Mouse (Mus musculus): ENCODE measurements around the gene Cnih1. TPM values are rescaled to one million over a fixed set of nuclear protein-coding genes. Genes with fewer than 3 reads are reported as not detected.

Cnih1 gene
- polyA plus RNA-seq, 1 experiment from 2014 or later = 151 TPM

GRCm38 (mm10) chr14:46790723-46791122 is 2.5 kb upstream of the Cnih1 start:
- Histone ChIP-seq H3K27me3 (replicated peaks; ENCODE audit: control insufficient read depth, insufficient read depth, low read length) (no peaks in the 10 kb centered on the region), H3K9ac (ENCODE audit: low read depth, low read length) (no peak overlapping the region), H3K4me1 (replicated peaks; ENCODE audit: control insufficient read depth, insufficient read depth, low read length) (peaks cover 9% of the 10 kb centered on the region), H3K27ac (ENCODE audit: low read depth, low read length) (no peak overlapping the region), H3K9me3 (ENCODE audit: control insufficient read depth) (no peaks in the 10 kb centered on the region), H3K4me3 (ENCODE audit: low read depth, low read length) (no peak overlapping the region), H3K36me3 (ENCODE audit: control insufficient read depth, insufficient read depth) (no peaks in the 10 kb centered on the region), H3K4me2 (replicated peaks; ENCODE audit: low read depth) (no peak overlapping the region)
- 88% methylated on average over 6 of the region's 6 CpGs for WGBS
- TF ChIP-seq CTCF (IDR thresholded peaks at IDR 0.05; ENCODE audit: low read depth) = no peak
- no peak for ATAC-seq

- no peak overlapping the region for H3K4me2 ChIP-seq (replicated peaks; ENCODE audit: low read depth)
- no peaks in the 10 kb centered on the region for H3K9me3 ChIP-seq (ENCODE audit: control insufficient read depth)
- peak; percentile 72 for TF ChIP-seq CTCF (IDR thresholded peaks at IDR 0.05; ENCODE audit: low read depth)
- H3K27me3 ChIP-seq (replicated peaks; ENCODE audit: control insufficient read depth, insufficient read depth, low read length) = no peaks in the 10 kb centered on the region
- H3K4me1 ChIP-seq (replicated peaks; ENCODE audit: control insufficient read depth, insufficient read depth, low read length) = peaks cover 9% of the 10 kb centered on the region
- H3K27ac ChIP-seq (ENCODE audit: low read depth, low read length) = no peak overlapping the region; the same call in 1 of the 2 replicates
- no peak overlapping the region for H3K9ac ChIP-seq (ENCODE audit: low read depth, low read length)
- no peaks in the 10 kb centered on the region for H3K36me3 ChIP-seq (ENCODE audit: control insufficient read depth, insufficient read depth)
- no peak for ATAC-seq
- no peak overlapping the region for H3K4me3 ChIP-seq (ENCODE audit: low read depth, low read length)
- 62% methylated on average over 4 of the region's 4 CpGs for WGBS
Observed at GRCm38 (mm10) chr14:46790303-46790702, 2.1 kb upstream of the Cnih1 start.

- Histone ChIP-seq H3K9ac (ENCODE audit: low read depth, low read length) (no peak overlapping the region), H3K36me3 (ENCODE audit: control insufficient read depth, insufficient read depth) (no peaks in the 10 kb centered on the region; the same call in 1 of the 2 replicates), H3K4me1 (replicated peaks; ENCODE audit: control insufficient read depth, insufficient read depth, low read length) (peaks cover 9% of the 10 kb centered on the region), H3K27me3 (replicated peaks; ENCODE audit: control insufficient read depth, insufficient read depth, low read length) (no peaks in the 10 kb centered on the region), H3K4me2 (replicated peaks; ENCODE audit: low read depth) (peak overlapping the region; percentile 72), H3K4me3 (ENCODE audit: low read depth, low read length) (no peak overlapping the region), H3K27ac (ENCODE audit: low read depth, low read length) (peak overlapping the region; percentile 98), H3K9me3 (ENCODE audit: control insufficient read depth) (no peaks in the 10 kb centered on the region)
- 13% methylated on average over 8 of the region's 8 CpGs for WGBS
- no peak for TF ChIP-seq CTCF (IDR thresholded peaks at IDR 0.05; ENCODE audit: low read depth)
- ATAC-seq = peak; percentile 71
Observed at GRCm38 (mm10) chr14:46788505-46788901, 292 bp upstream of the Cnih1 start.

- Histone ChIP-seq H3K4me1 (replicated peaks; ENCODE audit: control insufficient read depth, insufficient read depth, low read length) (peaks cover 9% of the 10 kb centered on the region), H3K36me3 (ENCODE audit: control insufficient read depth, insufficient read depth) (no peaks in the 10 kb centered on the region; the same call in 1 of the 2 replicates), H3K4me2 (replicated peaks; ENCODE audit: low read depth) (peak overlapping the region; percentile 72), H3K4me3 (ENCODE audit: low read depth, low read length) (peak overlapping the region; percentile 90), H3K27me3 (replicated peaks; ENCODE audit: control insufficient read depth, insufficient read depth, low read length) (no peaks in the 10 kb centered on the region), H3K27ac (ENCODE audit: low read depth, low read length) (peak overlapping the region; percentile 98), H3K9me3 (ENCODE audit: control insufficient read depth) (no peaks in the 10 kb centered on the region), H3K9ac (ENCODE audit: low read depth, low read length) (peak overlapping the region; percentile 96)
- ATAC-seq = no peak
- no peak for TF ChIP-seq CTCF (IDR thresholded peaks at IDR 0.05; ENCODE audit: low read depth)
- under 1% methylated on average over 11 of the region's 11 CpGs for WGBS
Observed at GRCm38 (mm10) chr14:46787454-46787786, 791 bp downstream of the Cnih1 start.

- no peak for TF ChIP-seq CTCF (IDR thresholded peaks at IDR 0.05; ENCODE audit: low read depth)
- Histone ChIP-seq H3K4me2 (replicated peaks; ENCODE audit: low read depth) (no peak overlapping the region), H3K4me1 (replicated peaks; ENCODE audit: control insufficient read depth, insufficient read depth, low read length) (peaks cover 9% of the 10 kb centered on the region), H3K27me3 (replicated peaks; ENCODE audit: control insufficient read depth, insufficient read depth, low read length) (no peaks in the 10 kb centered on the region), H3K4me3 (ENCODE audit: low read depth, low read length) (no peak overlapping the region), H3K9ac (ENCODE audit: low read depth, low read length) (no peak overlapping the region), H3K9me3 (ENCODE audit: control insufficient read depth) (no peaks in the 10 kb centered on the region), H3K36me3 (ENCODE audit: control insufficient read depth, insufficient read depth) (peaks cover 3% of the 10 kb centered on the region), H3K27ac (ENCODE audit: low read depth, low read length) (no peak overlapping the region)
- ATAC-seq = no peak
- WGBS = 88% methylated on average over 5 of the region's 5 CpGs
Observed at GRCm38 (mm10) chr14:46785247-46785646, 3.0 kb downstream of the Cnih1 start.

- ATAC-seq = no peak
- TF ChIP-seq CTCF (IDR thresholded peaks at IDR 0.05; ENCODE audit: low read depth) = no peak
- Histone ChIP-seq H3K4me1 (replicated peaks; ENCODE audit: control insufficient read depth, insufficient read depth, low read length) (peaks cover 9% of the 10 kb centered on the region), H3K27ac (ENCODE audit: low read depth, low read length) (no peak overlapping the region), H3K9ac (ENCODE audit: low read depth, low read length) (no peak overlapping the region), H3K4me3 (ENCODE audit: low read depth, low read length) (no peak overlapping the region), H3K9me3 (ENCODE audit: control insufficient read depth) (0 out of 2 replicates have a peak, but pooled peaks cover 5% of the 10 kb centered on the region), H3K4me2 (replicated peaks; ENCODE audit: low read depth) (no peak overlapping the region), H3K36me3 (ENCODE audit: control insufficient read depth, insufficient read depth) (peaks cover 18% of the 10 kb centered on the region), H3K27me3 (replicated peaks; ENCODE audit: control insufficient read depth, insufficient read depth, low read length) (no peaks in the 10 kb centered on the region)
- WGBS = 83% methylated on average over 10 of the region's 10 CpGs
Observed at GRCm38 (mm10) chr14:46783327-46783926, 4.8 kb downstream of the Cnih1 start.
